Mouse (Mus musculus): Measurements from ENCODE around the gene Ifna6. TPM values are rescaled to one million over a fixed set of nuclear protein-coding genes. Genes with fewer than 3 reads are reported as not detected.

Gene Ifna6
- not detected for polyA plus RNA-seq (2014; fragmentation: Illumina TruSeq; extraction: RNeasy Lipid Tissue Mini Kit (QIAGEN cat#74804); ENCODE audit: low read depth, low replicate concordance)

GRCm38 (mm10) chr4:88827116-88827515 is at the start of gene Ifna6:
Ifna6 (plus strand) TSS chr4:88827416.

GRCm38 (mm10) chr4:88779550-88779949 is 47.7 kb upstream of the Ifna6 start, which contains the start of gene Gm13272:
Gm13272 (plus strand) TSS chr4:88779850.

GRCm38 (mm10) chr4:88781831-88782230 is 45.4 kb upstream of the Ifna6 start, which contains the start of gene Ifnz:
Ifnz (plus strand) TSS chr4:88782131.

DNA sequence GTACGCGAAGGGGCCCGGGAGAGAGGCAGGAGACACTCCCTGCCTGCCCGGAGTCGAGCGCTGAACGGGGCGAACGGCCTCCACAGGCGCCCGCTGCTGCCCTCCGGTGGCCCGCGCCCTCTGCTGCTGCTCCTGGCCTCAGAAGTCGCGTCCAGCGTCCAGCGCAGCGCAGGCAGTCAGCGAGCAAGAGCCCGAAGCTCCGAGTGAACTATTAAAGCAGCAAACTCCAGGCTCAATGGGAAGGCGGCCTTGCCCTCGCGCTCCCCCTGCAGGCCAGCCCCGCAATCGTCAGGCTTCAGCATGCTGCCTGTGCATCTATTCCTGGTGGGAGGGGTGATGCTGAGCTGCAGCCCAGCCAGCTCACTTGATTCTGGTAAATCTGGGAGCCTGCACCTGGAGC is 41.8 kb upstream of the Ifna6 start, which contains the start of gene Gm13276:
Gene Gm13276, plus strand, starts transcription at position 301 of the 400 bp plus-strand sequence.

GRCm38 (mm10) chr4:88788402-88788801 is 38.8 kb upstream of the Ifna6 start, which contains the start of gene Gm13277:
Gm13277 (plus strand) TSS chr4:88788632.

DNA sequence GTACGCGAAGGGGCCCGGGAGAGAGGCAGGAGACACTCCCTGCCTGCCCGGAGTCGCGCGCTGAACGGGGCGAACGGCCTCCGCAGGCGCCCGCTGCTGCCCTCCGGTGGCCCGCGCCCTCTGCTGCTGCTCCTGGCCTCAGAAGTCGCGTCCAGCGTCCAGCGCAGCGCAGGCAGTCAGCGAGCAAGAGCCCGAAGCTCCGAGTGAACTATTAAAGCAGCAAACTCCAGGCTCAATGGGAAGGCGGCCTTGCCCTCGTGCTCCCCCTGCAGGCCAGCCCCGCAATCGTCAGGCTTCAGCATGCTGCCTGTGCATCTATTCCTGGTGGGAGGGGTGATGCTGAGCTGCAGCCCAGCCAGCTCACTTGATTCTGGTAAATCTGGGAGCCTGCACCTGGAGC is 36.0 kb upstream of the Ifna6 start, which contains the start of gene Gm13278:
Gene Gm13278, plus strand, starts transcription at position 301 of the 400 bp plus-strand sequence.

DNA sequence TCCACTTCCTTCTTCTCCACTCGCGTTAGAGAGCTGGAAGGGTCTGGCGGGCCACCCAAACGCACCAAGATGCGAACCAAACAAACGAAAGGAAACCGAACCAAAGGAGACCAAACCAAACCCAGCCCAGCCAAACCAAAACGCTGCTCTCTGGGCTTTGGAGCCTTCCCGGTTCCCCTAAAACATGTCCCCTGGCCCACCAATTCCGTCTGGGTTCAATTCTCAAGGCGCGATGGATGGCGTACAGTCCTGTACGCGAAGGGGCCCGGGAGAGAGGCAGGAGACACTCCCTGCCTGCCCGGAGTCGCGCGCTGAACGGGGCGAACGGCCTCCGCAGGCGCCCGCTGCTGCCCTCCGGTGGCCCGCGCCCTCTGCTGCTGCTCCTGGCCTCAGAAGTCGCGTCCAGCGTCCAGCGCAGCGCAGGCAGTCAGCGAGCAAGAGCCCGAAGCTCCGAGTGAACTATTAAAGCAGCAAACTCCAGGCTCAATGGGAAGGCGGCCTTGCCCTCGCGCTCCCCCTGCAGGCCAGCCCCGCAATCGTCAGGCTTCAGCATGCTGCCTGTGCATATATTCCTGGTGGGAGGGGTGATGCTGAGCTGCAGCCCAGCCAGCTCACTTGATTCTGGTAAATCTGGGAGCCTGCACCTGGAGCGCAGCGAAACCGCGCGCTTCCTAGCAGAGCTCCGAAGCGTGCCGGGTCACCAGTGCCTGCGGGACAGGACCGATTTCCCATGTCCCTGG is 33.1 kb upstream of the Ifna6 start, which contains the start of gene Gm13275:
Gene Gm13275, plus strand, starts transcription at position 552 of the 740 bp plus-strand sequence.

DNA sequence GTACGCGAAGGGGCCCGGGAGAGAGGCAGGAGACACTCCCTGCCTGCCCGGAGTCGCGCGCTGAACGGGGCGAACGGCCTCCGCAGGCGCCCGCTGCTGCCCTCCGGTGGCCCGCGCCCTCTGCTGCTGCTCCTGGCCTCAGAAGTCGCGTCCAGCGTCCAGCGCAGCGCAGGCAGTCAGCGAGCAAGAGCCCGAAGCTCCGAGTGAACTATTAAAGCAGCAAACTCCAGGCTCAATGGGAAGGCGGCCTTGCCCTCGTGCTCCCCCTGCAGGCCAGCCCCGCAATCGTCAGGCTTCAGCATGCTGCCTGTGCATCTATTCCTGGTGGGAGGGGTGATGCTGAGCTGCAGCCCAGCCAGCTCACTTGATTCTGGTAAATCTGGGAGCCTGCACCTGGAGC is 30.1 kb upstream of the Ifna6 start, which contains the start of gene Gm13279:
Gene Gm13279, plus strand, starts transcription at position 301 of the 400 bp plus-strand sequence.

DNA sequence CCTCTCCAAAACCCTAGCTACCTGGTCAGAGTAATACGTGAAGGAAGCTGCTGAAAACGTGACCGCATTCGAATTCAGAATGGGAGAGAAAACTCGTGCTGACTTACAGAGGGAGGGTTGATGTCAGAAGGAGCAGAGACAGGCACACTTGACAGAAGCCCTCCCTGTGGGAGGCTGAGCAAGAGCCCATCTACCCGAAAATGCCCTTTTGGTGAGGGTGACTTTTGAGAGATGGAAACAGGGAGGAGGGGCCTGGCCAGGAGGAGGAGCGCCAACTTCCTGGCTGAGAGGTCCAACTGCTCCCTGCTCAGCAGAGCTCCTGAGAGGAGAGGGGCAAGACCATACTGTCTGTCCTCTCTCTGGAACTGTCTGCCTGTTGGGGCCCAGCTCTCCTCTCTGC is 27.9 kb upstream of the Ifna6 start, which contains the start of gene Gm13285:
Gene Gm13285, plus strand, starts transcription at position 301 of the 400 bp plus-strand sequence.

GRCm38 (mm10) chr4:88802954-88803353 is 24.3 kb upstream of the Ifna6 start, which contains the start of gene Gm13287:
Gm13287 (plus strand) TSS chr4:88803254.

DNA sequence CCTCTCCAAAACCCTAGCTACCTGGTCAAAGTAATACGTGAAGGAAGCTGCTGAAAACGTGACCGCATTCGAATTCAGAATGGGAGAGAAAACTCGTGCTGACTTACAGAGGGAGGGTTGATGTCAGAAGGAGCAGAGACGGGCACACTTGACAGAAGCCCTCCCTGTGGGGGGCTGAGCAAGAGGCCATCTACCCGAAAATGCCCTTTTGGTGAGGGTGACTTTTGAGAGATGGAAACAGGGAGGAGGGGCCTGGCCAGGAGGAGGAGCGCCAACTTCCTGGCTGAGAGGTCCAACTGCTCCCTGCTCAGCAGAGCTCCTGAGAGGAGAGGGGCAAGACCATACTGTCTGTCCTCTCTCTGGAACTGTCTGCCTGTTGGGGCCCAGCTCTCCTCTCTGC is 22.0 kb upstream of the Ifna6 start, which contains the start of gene Gm13288:
Gene Gm13288, plus strand, starts transcription at position 301 of the 400 bp plus-strand sequence.

DNA sequence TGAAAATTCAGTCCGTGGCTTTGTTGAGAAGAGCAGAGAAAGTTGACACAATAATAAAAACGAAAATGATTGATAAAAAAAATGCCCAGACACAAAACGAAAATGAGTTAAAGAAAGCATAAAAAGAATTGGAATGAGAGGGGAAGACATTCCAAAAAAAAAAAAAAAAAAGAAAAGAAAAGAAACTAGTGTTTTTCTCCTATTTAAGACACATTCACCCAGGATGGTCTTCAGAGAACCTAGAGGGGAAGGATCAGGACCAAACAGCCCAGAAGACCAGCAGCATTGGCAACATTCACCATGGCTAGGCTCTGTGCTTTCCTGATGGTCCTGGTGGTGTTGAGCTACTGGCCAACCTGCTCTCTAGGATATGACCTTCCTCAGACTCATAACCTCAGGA is 11.3 kb upstream of the Ifna6 start, which contains the start of gene Ifna7:
Gene Ifna7, plus strand, starts transcription at position 301 of the 400 bp plus-strand sequence.

DNA sequence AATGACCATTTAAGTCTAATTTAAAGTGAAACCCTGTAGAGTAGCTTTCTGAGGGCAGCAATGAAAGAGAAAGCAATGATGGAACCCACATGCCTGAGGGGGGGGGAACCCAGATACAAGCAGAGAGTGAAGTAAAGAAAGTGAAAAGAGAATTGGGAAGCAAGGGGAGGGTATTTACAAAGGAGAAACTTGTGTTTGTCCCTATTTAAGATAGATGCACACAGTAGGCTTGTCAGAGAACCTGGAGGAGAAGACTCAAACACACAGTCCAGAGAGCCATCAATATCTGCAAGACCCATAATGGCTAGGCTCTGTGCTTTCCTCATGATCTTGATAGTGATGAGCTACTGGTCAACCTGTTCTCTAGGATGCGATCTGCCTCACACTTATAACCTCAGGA is 7.6 kb upstream of the Ifna6 start, which contains the start of gene Ifna11:
Gene Ifna11, plus strand, starts transcription at position 301 of the 400 bp plus-strand sequence.

GRCm38 (mm10) chr4:88835225-88835624 is 8.0 kb downstream of the Ifna6 start, which contains the start of gene Ifna5:
Ifna5 (plus strand) TSS chr4:88835525.

GRCm38 (mm10) chr4:88841438-88841911 is 14.3 kb downstream of the Ifna6 start, which contains the start of gene Ifna4:
Ifna4 (plus strand) TSS chr4:88841861.

GRCm38 (mm10) chr4:88849698-88850097 is 22.5 kb downstream of the Ifna6 start, which contains the start of gene Ifna1:
Ifna1 (plus strand) TSS chr4:88850087.

Other genes starting within 250 kb of the Ifna6 start
- not detected for gene Ifna9, start 235.0 kb upstream of the Ifna6 start, polyA plus RNA-seq (2014; fragmentation: Illumina TruSeq; extraction: RNeasy Lipid Tissue Mini Kit (QIAGEN cat#74804); ENCODE audit: low read depth, low replicate concordance)
- not detected for gene Ifna12, start 224.0 kb upstream of the Ifna6 start, polyA plus RNA-seq (2014; fragmentation: Illumina TruSeq; extraction: RNeasy Lipid Tissue Mini Kit (QIAGEN cat#74804); ENCODE audit: low read depth, low replicate concordance)
- gene C87499, start 193.0 kb upstream of the Ifna6 start, polyA plus RNA-seq (2014; fragmentation: Illumina TruSeq; extraction: RNeasy Lipid Tissue Mini Kit (QIAGEN cat#74804); ENCODE audit: low read depth, low replicate concordance) = not detected
- not detected for gene Ifna13, start 183.0 kb upstream of the Ifna6 start, polyA plus RNA-seq (2014; fragmentation: Illumina TruSeq; extraction: RNeasy Lipid Tissue Mini Kit (QIAGEN cat#74804); ENCODE audit: low read depth, low replicate concordance)
- not detected for gene Ifna16, start 150.5 kb upstream of the Ifna6 start, polyA plus RNA-seq (2014; fragmentation: Illumina TruSeq; extraction: RNeasy Lipid Tissue Mini Kit (QIAGEN cat#74804); ENCODE audit: low read depth, low replicate concordance)
- gene Ifna2, start 143.5 kb upstream of the Ifna6 start, polyA plus RNA-seq (2014; fragmentation: Illumina TruSeq; extraction: RNeasy Lipid Tissue Mini Kit (QIAGEN cat#74804); ENCODE audit: low read depth, low replicate concordance) = not detected
- not detected for gene Ifnab, start 136.1 kb upstream of the Ifna6 start, polyA plus RNA-seq (2014; fragmentation: Illumina TruSeq; extraction: RNeasy Lipid Tissue Mini Kit (QIAGEN cat#74804); ENCODE audit: low read depth, low replicate concordance)
- not detected for gene Gm26566, start 105.6 kb upstream of the Ifna6 start, polyA plus RNA-seq (2014; fragmentation: Illumina TruSeq; extraction: RNeasy Lipid Tissue Mini Kit (QIAGEN cat#74804); ENCODE audit: low read depth, low replicate concordance)
- 132 TPM for gene Klhl9, start 105.0 kb upstream of the Ifna6 start, polyA plus RNA-seq (2014; fragmentation: Illumina TruSeq; extraction: RNeasy Lipid Tissue Mini Kit (QIAGEN cat#74804); ENCODE audit: low read depth, low replicate concordance)
- gene Gm13271, start 72.5 kb upstream of the Ifna6 start, polyA plus RNA-seq (2014; fragmentation: Illumina TruSeq; extraction: RNeasy Lipid Tissue Mini Kit (QIAGEN cat#74804); ENCODE audit: low read depth, low replicate concordance) = not detected
- not detected for gene Gm13283, start 67.3 kb upstream of the Ifna6 start, polyA plus RNA-seq (2014; fragmentation: Illumina TruSeq; extraction: RNeasy Lipid Tissue Mini Kit (QIAGEN cat#74804); ENCODE audit: low read depth, low replicate concordance)
- not detected for gene Gm13290, start 53.6 kb upstream of the Ifna6 start, polyA plus RNA-seq (2014; fragmentation: Illumina TruSeq; extraction: RNeasy Lipid Tissue Mini Kit (QIAGEN cat#74804); ENCODE audit: low read depth, low replicate concordance)
- not detected for gene Gm13289, start 50.5 kb upstream of the Ifna6 start, polyA plus RNA-seq (2014; fragmentation: Illumina TruSeq; extraction: RNeasy Lipid Tissue Mini Kit (QIAGEN cat#74804); ENCODE audit: low read depth, low replicate concordance)
- not detected for gene Gm13272, start 47.6 kb upstream of the Ifna6 start, polyA plus RNA-seq (2014; fragmentation: Illumina TruSeq; extraction: RNeasy Lipid Tissue Mini Kit (QIAGEN cat#74804); ENCODE audit: low read depth, low replicate concordance)
- gene Ifnz, start 45.3 kb upstream of the Ifna6 start, polyA plus RNA-seq (2014; fragmentation: Illumina TruSeq; extraction: RNeasy Lipid Tissue Mini Kit (QIAGEN cat#74804); ENCODE audit: low read depth, low replicate concordance) = not detected
- gene Gm13276, start 41.7 kb upstream of the Ifna6 start, polyA plus RNA-seq (2014; fragmentation: Illumina TruSeq; extraction: RNeasy Lipid Tissue Mini Kit (QIAGEN cat#74804); ENCODE audit: low read depth, low replicate concordance) = not detected
- not detected for gene Gm13277, start 38.8 kb upstream of the Ifna6 start, polyA plus RNA-seq (2014; fragmentation: Illumina TruSeq; extraction: RNeasy Lipid Tissue Mini Kit (QIAGEN cat#74804); ENCODE audit: low read depth, low replicate concordance)
- gene Gm13278, start 35.9 kb upstream of the Ifna6 start, polyA plus RNA-seq (2014; fragmentation: Illumina TruSeq; extraction: RNeasy Lipid Tissue Mini Kit (QIAGEN cat#74804); ENCODE audit: low read depth, low replicate concordance) = not detected
- not detected for gene Gm13275, start 32.9 kb upstream of the Ifna6 start, polyA plus RNA-seq (2014; fragmentation: Illumina TruSeq; extraction: RNeasy Lipid Tissue Mini Kit (QIAGEN cat#74804); ENCODE audit: low read depth, low replicate concordance)
- not detected for gene Gm13279, start 30.0 kb upstream of the Ifna6 start, polyA plus RNA-seq (2014; fragmentation: Illumina TruSeq; extraction: RNeasy Lipid Tissue Mini Kit (QIAGEN cat#74804); ENCODE audit: low read depth, low replicate concordance)
- not detected for gene Gm13285, start 27.8 kb upstream of the Ifna6 start, polyA plus RNA-seq (2014; fragmentation: Illumina TruSeq; extraction: RNeasy Lipid Tissue Mini Kit (QIAGEN cat#74804); ENCODE audit: low read depth, low replicate concordance)
- gene Gm13287, start 24.2 kb upstream of the Ifna6 start, polyA plus RNA-seq (2014; fragmentation: Illumina TruSeq; extraction: RNeasy Lipid Tissue Mini Kit (QIAGEN cat#74804); ENCODE audit: low read depth, low replicate concordance) = not detected
- not detected for gene Gm13288, start 21.9 kb upstream of the Ifna6 start, polyA plus RNA-seq (2014; fragmentation: Illumina TruSeq; extraction: RNeasy Lipid Tissue Mini Kit (QIAGEN cat#74804); ENCODE audit: low read depth, low replicate concordance)
- not detected for gene Ifna7, start 11.2 kb upstream of the Ifna6 start, polyA plus RNA-seq (2014; fragmentation: Illumina TruSeq; extraction: RNeasy Lipid Tissue Mini Kit (QIAGEN cat#74804); ENCODE audit: low read depth, low replicate concordance)
- gene Ifna11, start 7.5 kb upstream of the Ifna6 start, polyA plus RNA-seq (2014; fragmentation: Illumina TruSeq; extraction: RNeasy Lipid Tissue Mini Kit (QIAGEN cat#74804); ENCODE audit: low read depth, low replicate concordance) = not detected
- gene Ifna5, start 8.1 kb downstream of the Ifna6 start, polyA plus RNA-seq (2014; fragmentation: Illumina TruSeq; extraction: RNeasy Lipid Tissue Mini Kit (QIAGEN cat#74804); ENCODE audit: low read depth, low replicate concordance) = not detected
- gene Ifna4, start 14.4 kb downstream of the Ifna6 start, polyA plus RNA-seq (2014; fragmentation: Illumina TruSeq; extraction: RNeasy Lipid Tissue Mini Kit (QIAGEN cat#74804); ENCODE audit: low read depth, low replicate concordance) = not detected
- not detected for gene Ifna1, start 22.7 kb downstream of the Ifna6 start, polyA plus RNA-seq (2014; fragmentation: Illumina TruSeq; extraction: RNeasy Lipid Tissue Mini Kit (QIAGEN cat#74804); ENCODE audit: low read depth, low replicate concordance)
- not detected for gene Ifne, start 52.8 kb downstream of the Ifna6 start, polyA plus RNA-seq (2014; fragmentation: Illumina TruSeq; extraction: RNeasy Lipid Tissue Mini Kit (QIAGEN cat#74804); ENCODE audit: low read depth, low replicate concordance)